Mouse (Mus musculus): ENCODE results near the gene Tmem8b. TPM values are rescaled to one million over a fixed set of nuclear protein-coding genes. Genes with fewer than 3 reads are reported as not detected.

Tmem8b gene
- polyA plus RNA-seq, 1 experiment from 2014 or later = 5.6 TPM

DNA sequence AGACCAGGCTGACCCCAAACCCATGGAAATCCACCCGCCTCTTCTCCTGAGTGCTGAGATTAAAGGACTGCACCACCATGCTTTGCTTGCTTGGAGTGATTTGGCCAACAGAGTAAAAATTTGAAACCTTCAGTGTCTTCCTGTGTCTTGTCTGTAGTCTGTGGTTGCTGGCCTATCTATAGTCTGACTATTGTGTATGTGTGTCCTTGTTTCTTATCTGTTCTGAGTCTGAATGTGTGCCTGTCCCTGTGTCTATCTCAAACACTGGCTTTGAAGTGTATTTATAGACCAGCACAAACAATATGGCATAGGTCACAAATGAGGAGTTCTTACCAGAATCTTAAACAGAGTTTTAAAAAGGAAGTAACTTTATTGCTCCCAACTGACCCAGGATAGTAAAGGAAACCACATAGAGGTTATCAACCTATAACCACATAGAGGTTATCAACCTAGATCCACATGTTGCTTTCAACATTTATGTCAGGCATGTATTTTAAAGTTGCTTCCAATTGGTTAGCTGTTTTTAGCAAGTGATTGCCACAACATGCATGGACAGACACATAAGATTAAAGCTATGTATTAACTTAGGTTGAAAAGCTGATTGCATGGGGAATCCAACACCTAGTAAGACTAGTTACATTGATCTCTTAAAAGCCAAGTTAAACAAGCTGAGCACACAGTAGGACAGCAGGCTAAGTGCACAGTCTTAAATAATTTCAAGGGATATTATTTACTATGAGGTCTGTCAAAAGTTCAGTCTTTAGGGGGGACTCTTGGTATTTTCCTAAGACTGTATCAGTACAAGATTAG, 25.9 kb downstream of the Tmem8b start:
- no peak overlapping the region for H3K4me2 ChIP-seq
- no peak overlapping the region for H3K27ac ChIP-seq
- no peak overlapping the region for H3K4me3 ChIP-seq (replicated peaks)
- H3K9me3 ChIP-seq = no peaks in the 10 kb centered on the region
- ATAC-seq (ENCODE audit: insufficient number of reproducible peaks, insufficient read depth, low FRiP score, low TSS enrichment, low read depth) = no peak
- peaks cover 7% of the 10 kb centered on the region for H3K36me3 ChIP-seq
- 88% methylated on average over 1 of the region's 1 CpGs for WGBS
- no peaks in the 10 kb centered on the region for H3K27me3 ChIP-seq
- no peak overlapping the region for H3K9ac ChIP-seq (replicated peaks)
- peaks cover 5% of the 10 kb centered on the region; the same call in 1 of the 2 replicates for H3K4me1 ChIP-seq (replicated peaks)

DNA sequence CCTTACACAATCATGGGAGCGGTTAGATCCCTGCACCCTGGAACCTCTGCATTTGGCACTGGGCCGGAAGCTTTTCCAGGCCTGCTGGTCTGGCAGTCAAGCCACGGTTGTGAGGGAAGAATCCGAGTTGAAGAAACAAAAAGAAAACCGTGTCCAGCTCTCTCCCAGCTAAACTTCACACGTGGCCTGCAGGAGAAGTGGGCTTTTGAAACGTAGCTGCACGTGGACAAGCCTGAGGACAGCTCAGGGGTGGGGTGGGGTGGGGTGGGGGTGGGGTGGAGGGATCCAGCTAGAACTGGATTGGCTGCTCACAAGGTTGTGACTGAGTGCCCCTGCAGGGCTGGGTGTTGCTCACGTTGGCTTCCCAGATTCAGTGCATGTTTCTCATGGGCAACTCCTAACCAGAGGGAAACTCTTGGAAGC, 26.5 kb downstream of the Tmem8b start:
- Histone ChIP-seq H3K4me3 (replicated peaks) (no peak overlapping the region), H3K9me3 (no peaks in the 10 kb centered on the region)

DNA sequence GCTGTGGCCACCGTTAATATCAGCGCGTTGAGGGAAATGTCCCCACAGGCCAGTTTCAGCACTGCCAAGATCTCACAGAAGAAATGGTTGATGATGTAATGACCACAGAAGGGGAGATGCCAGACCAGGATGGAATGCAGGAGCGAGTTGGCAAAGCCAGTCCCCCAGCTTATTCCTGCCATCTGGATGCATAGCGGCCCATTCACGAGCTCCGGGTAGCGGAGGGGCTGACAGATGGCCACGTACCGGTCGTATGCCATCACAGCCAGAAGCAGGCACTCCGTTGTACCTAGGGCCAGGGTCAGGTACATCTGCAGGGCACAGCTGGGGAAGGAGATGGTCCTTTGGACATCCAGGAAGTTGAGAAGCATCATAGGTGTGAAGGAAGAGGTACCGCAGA, 27.8 kb downstream of the Tmem8b start:
- no peak for ATAC-seq (ENCODE audit: insufficient number of reproducible peaks, insufficient read depth, low FRiP score, low TSS enrichment, low read depth)
- Histone ChIP-seq H3K4me1 (replicated peaks) (peaks cover 5% of the 10 kb centered on the region; the same call in 1 of the 2 replicates), H3K27me3 (no peaks in the 10 kb centered on the region), H3K36me3 (no peaks in the 10 kb centered on the region), H3K4me2 (no peak overlapping the region), H3K9ac (replicated peaks) (no peak overlapping the region), H3K9me3 (no peaks in the 10 kb centered on the region), H3K4me3 (replicated peaks) (no peak overlapping the region), H3K27ac (no peak overlapping the region)
- 89% methylated on average over 13 of the region's 13 CpGs for WGBS

More for the DNA sequence above, 26.5 kb downstream of the Tmem8b start:
- Histone ChIP-seq H3K27me3 (no peaks in the 10 kb centered on the region), H3K4me2 (no peak overlapping the region), H3K9ac (replicated peaks) (no peak overlapping the region), H3K27ac (no peak overlapping the region), H3K4me1 (replicated peaks) (peaks cover 5% of the 10 kb centered on the region; the same call in 1 of the 2 replicates), H3K36me3 (peaks cover under 1% of the 10 kb centered on the region; the same call in 1 of the 2 replicates)
- 32% methylated on average over 9 of the region's 9 CpGs for WGBS
- ATAC-seq (ENCODE audit: insufficient number of reproducible peaks, insufficient read depth, low FRiP score, low TSS enrichment, low read depth) = no peak

DNA sequence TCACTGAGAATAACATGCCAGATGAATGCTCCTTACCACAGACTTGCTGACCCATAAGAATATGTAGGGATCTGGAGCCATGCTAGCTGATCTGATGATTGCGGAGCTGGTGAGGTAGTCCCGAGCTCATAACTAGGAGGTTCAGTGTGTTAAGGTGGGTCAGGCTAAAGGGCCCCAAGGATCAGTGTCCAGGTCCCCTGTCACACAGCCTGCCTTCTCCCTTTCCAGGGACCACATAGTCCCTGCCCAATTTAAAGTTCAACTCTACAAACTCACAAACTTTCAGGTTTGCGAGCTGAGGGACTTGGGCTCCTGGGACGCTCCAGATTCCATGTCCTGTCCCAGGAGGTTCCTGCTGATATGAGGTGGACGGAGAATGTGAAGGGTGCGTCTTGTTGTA, 31.9 kb downstream of the Tmem8b start, which contains the start of gene Olfr70:
TSS of gene Olfr70 (minus strand) at position 101 of the 400 bp plus-strand sequence.
- Histone ChIP-seq H3K27ac (no peak within 1 kb of the TSS), H3K36me3 (no peaks in the 10 kb centered on the region), H3K9me3 (no peaks in the 10 kb centered on the region), H3K4me3 (replicated peaks) (no peak within 1 kb of the TSS), H3K4me2 (no peak within 1 kb of the TSS), H3K27me3 (0 out of 2 replicates have a peak, but pooled peaks cover 3% of the 10 kb centered on the region), H3K9ac (replicated peaks) (no peak within 1 kb of the TSS), H3K4me1 (replicated peaks) (no peaks in the 10 kb centered on the region)
- 90% methylated on average over 6 of the region's 6 CpGs for WGBS
- ATAC-seq (ENCODE audit: insufficient number of reproducible peaks, insufficient read depth, low FRiP score, low TSS enrichment, low read depth) = no peak

DNA sequence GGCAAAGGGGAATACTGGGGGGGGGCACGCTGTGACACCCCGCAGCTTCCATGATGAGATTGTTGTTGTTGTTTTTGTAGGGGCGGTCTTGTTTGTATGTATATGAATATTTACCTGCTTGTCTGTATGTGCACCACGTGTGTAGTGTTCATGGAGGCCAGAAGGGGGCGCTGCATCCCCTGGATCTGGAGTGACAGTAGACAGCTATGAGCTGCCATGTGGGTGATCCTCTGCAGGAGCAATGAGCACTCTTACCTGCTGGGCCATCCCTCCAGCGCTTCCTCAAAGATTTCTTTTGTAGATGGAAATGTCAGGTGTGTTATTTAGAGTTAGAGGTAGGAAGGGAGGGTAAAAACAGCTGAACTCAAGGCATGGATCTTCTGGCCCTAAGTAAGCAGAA, 34.7 kb downstream of the Tmem8b start:
- Histone ChIP-seq H3K27me3 (0 out of 2 replicates have a peak, but pooled peaks cover 3% of the 10 kb centered on the region), H3K4me2 (no peak overlapping the region), H3K9me3 (no peaks in the 10 kb centered on the region), H3K9ac (replicated peaks) (no peak overlapping the region), H3K4me3 (replicated peaks) (no peak overlapping the region), H3K4me1 (replicated peaks) (no peaks in the 10 kb centered on the region), H3K36me3 (no peaks in the 10 kb centered on the region), H3K27ac (no peak overlapping the region)
- 72% methylated on average over 6 of the region's 6 CpGs for WGBS
- no peak for ATAC-seq (ENCODE audit: insufficient number of reproducible peaks, insufficient read depth, low FRiP score, low TSS enrichment, low read depth)

DNA sequence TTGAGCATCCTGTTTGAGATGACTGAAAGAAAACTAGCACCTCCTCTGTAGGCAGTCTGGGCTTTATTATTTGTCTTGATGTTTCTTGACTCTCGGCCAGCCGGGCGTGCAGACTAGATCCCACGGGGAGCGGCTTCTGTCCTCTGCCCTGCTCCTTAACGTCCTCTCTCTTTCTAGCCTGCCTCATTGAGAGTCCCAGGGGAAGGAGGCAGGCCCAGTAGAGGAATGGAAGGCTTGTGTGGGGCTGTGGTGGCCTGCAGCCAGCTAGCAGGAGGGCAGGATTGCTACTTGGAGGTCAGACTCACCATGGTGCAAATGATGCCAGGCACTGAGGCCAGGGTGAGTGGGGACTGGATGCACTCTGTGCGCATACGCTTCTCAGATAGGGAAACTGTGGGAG, 35.1 kb downstream of the Tmem8b start:
- Histone ChIP-seq H3K4me1 (replicated peaks) (no peaks in the 10 kb centered on the region), H3K4me2 (no peak overlapping the region), H3K36me3 (no peaks in the 10 kb centered on the region), H3K27ac (no peak overlapping the region), H3K27me3 (0 out of 2 replicates have a peak, but pooled peaks cover 3% of the 10 kb centered on the region), H3K4me3 (replicated peaks) (no peak overlapping the region), H3K9ac (replicated peaks) (no peak overlapping the region), H3K9me3 (no peaks in the 10 kb centered on the region)
- WGBS = 87% methylated on average over 8 of the region's 8 CpGs
- ATAC-seq (ENCODE audit: insufficient number of reproducible peaks, insufficient read depth, low FRiP score, low TSS enrichment, low read depth) = no peak

DNA sequence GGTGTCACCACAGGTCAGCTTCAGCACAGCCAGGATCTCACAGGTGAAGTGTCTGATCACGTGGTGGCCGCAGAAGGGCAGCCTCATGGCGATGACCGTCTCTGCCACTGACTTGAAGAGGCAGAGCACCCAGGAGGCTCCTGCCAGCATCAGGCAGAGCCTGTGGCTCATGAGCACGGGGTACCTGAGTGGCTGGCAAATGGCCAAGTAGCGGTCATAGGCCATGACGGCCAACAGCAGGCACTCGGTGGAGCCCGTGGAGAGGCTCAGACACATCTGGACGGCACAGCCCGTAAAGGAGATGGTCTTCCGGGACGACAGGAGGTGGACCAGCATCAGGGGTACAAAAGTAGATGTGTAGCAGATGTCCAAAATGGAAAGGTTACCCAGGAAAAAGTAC, 37.2 kb downstream of the Tmem8b start:
- 69% methylated on average over 13 of the region's 13 CpGs for WGBS
- Histone ChIP-seq H3K27ac (no peak overlapping the region), H3K9ac (replicated peaks) (no peak overlapping the region), H3K4me3 (replicated peaks) (no peak overlapping the region), H3K9me3 (no peaks in the 10 kb centered on the region), H3K4me2 (no peak overlapping the region), H3K36me3 (no peaks in the 10 kb centered on the region), H3K27me3 (0 out of 2 replicates have a peak, but pooled peaks cover 3% of the 10 kb centered on the region), H3K4me1 (replicated peaks) (no peaks in the 10 kb centered on the region)
- no peak for ATAC-seq (ENCODE audit: insufficient number of reproducible peaks, insufficient read depth, low FRiP score, low TSS enrichment, low read depth)

GRCm38 (mm10) chr4:43709869-43710268, 41.1 kb downstream of the Tmem8b start, which contains the start of gene Olfr71:
TSS of gene Olfr71 (minus strand) at chr4:43710255.
- no peak within 1 kb of the TSS for H3K9ac ChIP-seq (replicated peaks)
- H3K36me3 ChIP-seq = no peaks in the 10 kb centered on the region
- no peak for ATAC-seq (ENCODE audit: insufficient number of reproducible peaks, insufficient read depth, low FRiP score, low TSS enrichment, low read depth)
- H3K4me1 ChIP-seq (replicated peaks) = no peaks in the 10 kb centered on the region
- no peak within 1 kb of the TSS for H3K27ac ChIP-seq
- H3K9me3 ChIP-seq = no peaks in the 10 kb centered on the region
- H3K27me3 ChIP-seq = 0 out of 2 replicates have a peak, but pooled peaks cover 11% of the 10 kb centered on the region
- 74% methylated on average over 6 of the region's 6 CpGs for WGBS
- H3K4me2 ChIP-seq = no peak within 1 kb of the TSS
- H3K4me3 ChIP-seq (replicated peaks) = no peak within 1 kb of the TSS

GRCm38 (mm10) chr4:43711821-43712220, 43.0 kb downstream of the Tmem8b start:
- no peak overlapping the region for H3K4me2 ChIP-seq
- 6% methylated on average over 2 of the region's 2 CpGs for WGBS
- H3K9ac ChIP-seq (replicated peaks) = no peak overlapping the region
- no peak overlapping the region for H3K27ac ChIP-seq
- no peak overlapping the region for H3K4me3 ChIP-seq (replicated peaks)
- no peaks in the 10 kb centered on the region for H3K9me3 ChIP-seq
- no peaks in the 10 kb centered on the region for H3K4me1 ChIP-seq (replicated peaks)
- H3K27me3 ChIP-seq = peaks cover 19% of the 10 kb centered on the region; the same call in 1 of the 2 replicates
- no peak for ATAC-seq (ENCODE audit: insufficient number of reproducible peaks, insufficient read depth, low FRiP score, low TSS enrichment, low read depth)
- H3K36me3 ChIP-seq = no peaks in the 10 kb centered on the region

DNA sequence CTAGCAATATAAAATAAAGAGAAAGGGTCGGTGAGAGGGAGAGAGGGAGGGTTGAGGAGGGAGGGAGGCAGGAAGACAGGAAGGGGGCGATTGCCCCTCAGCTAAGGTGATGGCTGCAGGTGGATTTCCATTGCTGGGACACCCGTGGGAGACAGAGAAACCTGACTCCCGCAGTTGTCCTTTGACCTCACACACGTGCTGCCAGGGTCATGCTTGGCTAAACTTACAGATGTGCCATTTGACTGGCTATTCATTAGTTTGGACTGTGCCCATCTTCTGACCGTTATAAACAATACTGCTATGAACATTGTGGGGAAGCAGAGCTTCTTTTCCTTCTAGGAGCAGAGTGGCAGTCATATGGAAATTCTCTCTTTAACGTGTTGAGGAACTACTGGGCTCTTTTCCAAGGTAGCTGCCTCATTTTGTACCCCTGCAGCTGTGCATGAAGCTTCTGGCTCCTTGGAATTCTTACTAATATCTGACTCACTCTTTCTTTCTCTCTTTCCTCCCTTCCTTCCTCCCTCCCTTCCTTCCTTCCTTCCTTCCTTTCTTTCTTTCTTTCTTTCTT, 45.0 kb downstream of the Tmem8b start:
- Histone ChIP-seq H3K4me2 (no peak overlapping the region), H3K27me3 (peaks cover 19% of the 10 kb centered on the region; the same call in 1 of the 2 replicates), H3K9me3 (no peaks in the 10 kb centered on the region), H3K4me3 (replicated peaks) (no peak overlapping the region), H3K27ac (no peak overlapping the region), H3K4me1 (replicated peaks) (no peaks in the 10 kb centered on the region), H3K36me3 (no peaks in the 10 kb centered on the region), H3K9ac (replicated peaks) (no peak overlapping the region)
- no peak for ATAC-seq (ENCODE audit: insufficient number of reproducible peaks, insufficient read depth, low FRiP score, low TSS enrichment, low read depth)
- WGBS = 36% methylated on average over 7 of the region's 7 CpGs

DNA sequence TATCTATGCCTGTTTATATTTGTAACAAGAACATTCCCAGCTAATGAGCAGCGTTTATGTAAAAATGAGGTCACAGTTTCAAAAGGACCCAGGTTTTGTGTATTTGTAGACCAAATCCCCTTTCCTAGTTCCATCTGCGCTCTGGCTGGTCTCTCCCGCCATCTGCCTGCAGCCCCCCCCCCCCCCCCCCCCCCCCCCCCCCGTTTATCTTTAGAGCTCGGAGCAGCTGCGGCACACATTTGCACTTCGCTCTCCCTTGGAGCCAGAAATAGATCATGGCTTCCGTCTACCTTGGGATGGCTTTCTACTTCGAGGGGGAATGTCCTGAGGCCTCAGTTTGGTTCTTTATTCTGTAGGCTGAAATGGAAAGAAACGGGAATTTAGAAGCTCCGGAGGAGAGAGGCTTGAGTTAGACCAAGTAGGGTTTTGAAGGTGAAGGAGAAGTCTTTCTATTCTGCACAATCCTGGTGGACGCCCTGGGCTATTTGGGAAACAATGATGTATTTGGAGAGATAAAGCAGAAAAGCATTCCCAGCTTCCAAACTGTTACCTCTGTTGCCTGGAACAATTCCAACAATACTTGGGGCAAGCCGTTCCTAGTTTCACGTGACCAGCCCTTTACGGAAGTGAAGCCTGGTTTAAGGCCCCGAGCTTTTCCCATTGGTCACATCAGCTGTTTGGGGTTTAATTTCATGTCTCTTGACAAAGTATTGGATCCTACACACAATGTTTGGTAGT, 51.9 kb downstream of the Tmem8b start:
- H3K4me3 ChIP-seq (replicated peaks) = no peak overlapping the region
- 55% methylated on average over 15 of the region's 16 CpGs for WGBS
- H3K27ac ChIP-seq = no peak overlapping the region
- no peak overlapping the region for H3K9ac ChIP-seq (replicated peaks)
- 0 out of 2 replicates have a peak, but pooled peaks cover 2% of the 10 kb centered on the region for H3K27me3 ChIP-seq
- H3K9me3 ChIP-seq = no peaks in the 10 kb centered on the region
- no peak for ATAC-seq (ENCODE audit: insufficient number of reproducible peaks, insufficient read depth, low FRiP score, low TSS enrichment, low read depth)
- no peaks in the 10 kb centered on the region for H3K36me3 ChIP-seq
- H3K4me2 ChIP-seq = no peak overlapping the region
- H3K4me1 ChIP-seq (replicated peaks) = peaks cover 7% of the 10 kb centered on the region

Data from limb, embryonic 12.5 days (tissue).